Mouse (Mus musculus) forebrain, embryonic 15.5 days (tissue): ENCODE results near the gene Snrpd3. TPM values are rescaled to one million over a fixed set of nuclear protein-coding genes. Genes with fewer than 3 reads are reported as not detected.
"Not testable (repeated sequence)": the region's sequence is repeated elsewhere in the genome, so short reads cannot be mapped to it uniquely, and the experiment has no call there.

Experiments used
- ATAC-seq: fragments of 200-750 bp; cut with Nextera tagmentation; replicated peaks from 2 replicates; pipeline ENCODE4 v1.8.0; 2017; ENCODE audit warnings: mild to moderate bottlenecking, moderate TSS enrichment, moderate library complexity
- H3K27ac ChIP-seq: fragments of 300-500 bp; sonication (generic); replicated peaks from 2 replicates; pipeline ENCODE4 v1.5.1; 2015; ENCODE audit warnings: mild to moderate bottlenecking, inconsistent platforms
- H3K27me3 ChIP-seq: fragments of 300-500 bp; sonication (generic); 2 replicates; pipeline ENCODE4 v1.6.1; 2015; ENCODE audit warnings: inconsistent platforms
- H3K36me3 ChIP-seq: fragments of 300-500 bp; sonication (generic); 2 replicates; pipeline ENCODE4 v1.6.1; 2015; ENCODE audit warnings: mild to moderate bottlenecking, inconsistent platforms
- H3K4me1 ChIP-seq: fragments of 300-500 bp; sonication (generic); 2 replicates; pipeline ENCODE4 v1.6.1; 2015; ENCODE audit warnings: inconsistent platforms
- H3K4me2 ChIP-seq: fragments of 300-500 bp; sonication (generic); replicated peaks from 2 replicates; pipeline ENCODE4 v1.6.1; 2015; ENCODE audit warnings: mild to moderate bottlenecking, inconsistent platforms
- H3K4me3 ChIP-seq: fragments of 300-500 bp; sonication (generic); 2 replicates; pipeline ENCODE4 v1.5.1; 2015; ENCODE audit warnings: mild to moderate bottlenecking, inconsistent platforms
- H3K9ac ChIP-seq: fragments of 300-500 bp; sonication (generic); replicated peaks from 2 replicates; pipeline ENCODE4 v1.6.1; 2015; ENCODE audit warnings: mild to moderate bottlenecking, inconsistent platforms
- H3K9me3 ChIP-seq: fragments of 300-500 bp; sonication (generic); 2 replicates; pipeline ENCODE4 v1.6.1; 2016; ENCODE audit warnings: inconsistent platforms
- WGBS: fragments of 180-500 bp; shearing (Covaris S2); methylation state at CpG from one replicate; pipeline ENCODE4 v1.1.7; 2015; ENCODE audit warnings: mixed read lengths; 5-methylcytosine and 5-hydroxymethylcytosine counted together
- polyA plus RNA-seq: library from polyadenylated mRNA; unstranded; fragments of >200 nt; fragmentation: Nextera tagmentation; extraction: Ambion mirVana; gene quantifications from 2 replicates; pipeline ENCODE4 v1.2.1, GENCODE M21; 2015

Snrpd3 gene
- polyA plus RNA-seq, 1 experiment from 2014 or later: 156 TPM

- no peaks in the 10 kb centered on the region for H3K36me3 ChIP-seq
- no peak overlapping the region for H3K4me3 ChIP-seq
- no peak overlapping the region for H3K4me2 ChIP-seq
- H3K27ac ChIP-seq: no peak overlapping the region
- no peaks in the 10 kb centered on the region for H3K9me3 ChIP-seq
- no peaks in the 10 kb centered on the region for H3K27me3 ChIP-seq
- H3K4me1 ChIP-seq: no peaks in the 10 kb centered on the region
- no peak overlapping the region for H3K9ac ChIP-seq
- 57% methylated on average over 9 of the region's 9 CpGs for WGBS
- peak; percentile 73; the same call in 1 of the 2 replicates for ATAC-seq
These were observed 31.0 kb upstream of the Snrpd3 start for GRCm38 (mm10) chr10:75486086-75486979.

- Histone ChIP-seq H3K4me3 (no peak overlapping the region), H3K4me1 (no peaks in the 10 kb centered on the region), H3K9me3 (no peaks in the 10 kb centered on the region), H3K27ac (no peak overlapping the region), H3K27me3 (no peaks in the 10 kb centered on the region), H3K4me2 (no peak overlapping the region), H3K9ac (no peak overlapping the region), H3K36me3 (no peaks in the 10 kb centered on the region)
- no peak for ATAC-seq
- WGBS: 65% methylated on average over 3 of the region's 3 CpGs
These were observed 30.2 kb upstream of the Snrpd3 start for GRCm38 (mm10) chr10:75487131-75487530.

GRCm38 (mm10) chr10:75489522-75489921 lies 27.8 kb upstream of the Snrpd3 start:
- Histone ChIP-seq H3K36me3 (no peaks in the 10 kb centered on the region), H3K9ac (no peak overlapping the region), H3K9me3 (no peaks in the 10 kb centered on the region), H3K4me2 (no peak overlapping the region), H3K27ac (no peak overlapping the region), H3K4me1 (no peaks in the 10 kb centered on the region), H3K27me3 (no peaks in the 10 kb centered on the region), H3K4me3 (no peak overlapping the region)
- 40% methylated on average over 2 of the region's 2 CpGs for WGBS
- no peak for ATAC-seq

GRCm38 (mm10) chr10:75490731-75491130 lies 26.6 kb upstream of the Snrpd3 start:
- no peak for ATAC-seq
- Histone ChIP-seq H3K4me3 (no peak overlapping the region), H3K4me2 (no peak overlapping the region), H3K4me1 (no peaks in the 10 kb centered on the region), H3K9ac (no peak overlapping the region), H3K27me3 (no peaks in the 10 kb centered on the region), H3K27ac (no peak overlapping the region), H3K36me3 (no peaks in the 10 kb centered on the region), H3K9me3 (no peaks in the 10 kb centered on the region)
- WGBS: 84% methylated on average over 2 of the region's 2 CpGs

- Histone ChIP-seq H3K9me3 (no peaks in the 10 kb centered on the region), H3K36me3 (no peaks in the 10 kb centered on the region), H3K9ac (no peak overlapping the region), H3K27ac (no peak overlapping the region), H3K4me2 (no peak overlapping the region), H3K27me3 (no peaks in the 10 kb centered on the region), H3K4me3 (no peak overlapping the region), H3K4me1 (no peaks in the 10 kb centered on the region)
- no peak for ATAC-seq
- WGBS: 66% methylated on average over 3 of the region's 3 CpGs
These were observed 26.0 kb upstream of the Snrpd3 start for GRCm38 (mm10) chr10:75491234-75491935.

- 76% methylated on average over 2 of the region's 2 CpGs for WGBS
- Histone ChIP-seq H3K27ac (no peak overlapping the region), H3K4me1 (no peaks in the 10 kb centered on the region), H3K27me3 (no peaks in the 10 kb centered on the region), H3K9me3 (no peaks in the 10 kb centered on the region), H3K9ac (no peak overlapping the region), H3K36me3 (no peaks in the 10 kb centered on the region), H3K4me3 (no peak overlapping the region), H3K4me2 (no peak overlapping the region)
- no peak for ATAC-seq
These were observed 25.5 kb upstream of the Snrpd3 start for GRCm38 (mm10) chr10:75491936-75492262.

GRCm38 (mm10) chr10:75495304-75495703 lies 22.0 kb upstream of the Snrpd3 start:
- Histone ChIP-seq H3K9me3 (no peaks in the 10 kb centered on the region), H3K4me2 (no peak overlapping the region), H3K27me3 (no peaks in the 10 kb centered on the region), H3K9ac (no peak overlapping the region), H3K27ac (no peak overlapping the region), H3K4me3 (no peak overlapping the region), H3K4me1 (no peaks in the 10 kb centered on the region), H3K36me3 (no peaks in the 10 kb centered on the region)
- whole genome bisulfite sequencing: 77% methylated on average over 6 of the region's 6 CpGs
- no peak for ATAC-seq

GRCm38 (mm10) chr10:75495921-75496320 lies 21.4 kb upstream of the Snrpd3 start:
- H3K27ac ChIP-seq: no peak overlapping the region
- no peak overlapping the region for H3K9ac ChIP-seq
- H3K4me3 ChIP-seq: no peak overlapping the region
- no peaks in the 10 kb centered on the region for H3K36me3 ChIP-seq
- H3K9me3 ChIP-seq: no peaks in the 10 kb centered on the region
- no peak for ATAC-seq
- H3K27me3 ChIP-seq: no peaks in the 10 kb centered on the region
- H3K4me1 ChIP-seq: no peaks in the 10 kb centered on the region
- H3K4me2 ChIP-seq: no peak overlapping the region

GRCm38 (mm10) chr10:75499214-75499613 lies 18.1 kb upstream of the Snrpd3 start:
- not testable (repeated sequence) for H3K4me1 ChIP-seq, ATAC-seq, H3K9me3 ChIP-seq, H3K27ac ChIP-seq, H3K27me3 ChIP-seq, H3K4me2 ChIP-seq, H3K36me3 ChIP-seq, H3K9ac ChIP-seq, H3K4me3 ChIP-seq
- 89% methylated on average over 7 of the region's 7 CpGs for WGBS

- no peak overlapping the region for H3K4me2 ChIP-seq
- H3K9ac ChIP-seq: no peak overlapping the region
- H3K27me3 ChIP-seq: no peaks in the 10 kb centered on the region
- no peaks in the 10 kb centered on the region for H3K4me1 ChIP-seq
- H3K4me3 ChIP-seq: no peak overlapping the region
- ATAC-seq: no peak
- no peak overlapping the region for H3K27ac ChIP-seq
- no peaks in the 10 kb centered on the region for H3K36me3 ChIP-seq
- H3K9me3 ChIP-seq: no peaks in the 10 kb centered on the region
- 69% methylated on average over 3 of the region's 3 CpGs for WGBS
These were observed 17.6 kb upstream of the Snrpd3 start for GRCm38 (mm10) chr10:75499791-75500190.

- Histone ChIP-seq H3K27me3 (no peaks in the 10 kb centered on the region), H3K4me3 (no peak overlapping the region), H3K9me3 (no peaks in the 10 kb centered on the region), H3K27ac (no peak overlapping the region), H3K4me2 (no peak overlapping the region), H3K36me3 (no peaks in the 10 kb centered on the region), H3K4me1 (no peaks in the 10 kb centered on the region), H3K9ac (no peak overlapping the region)
- ATAC-seq: no peak
- 82% methylated on average over 7 of the region's 7 CpGs for WGBS
These were observed 17.0 kb upstream of the Snrpd3 start for GRCm38 (mm10) chr10:75500345-75500744.

- Histone ChIP-seq H3K4me3 (no peak overlapping the region), H3K4me2 (no peak overlapping the region), H3K36me3 (peaks cover 4% of the 10 kb centered on the region; the same call in 1 of the 2 replicates), H3K9me3 (no peaks in the 10 kb centered on the region), H3K27ac (no peak overlapping the region), H3K4me1 (no peaks in the 10 kb centered on the region), H3K9ac (no peak overlapping the region), H3K27me3 (no peaks in the 10 kb centered on the region)
- 84% methylated on average over 1 of the region's 1 CpGs for WGBS
- no peak for ATAC-seq
These were observed 15.7 kb upstream of the Snrpd3 start for GRCm38 (mm10) chr10:75501641-75502040.
